Mouse (Mus musculus): Measurements from ENCODE around the gene Mllt11. TPM values are rescaled to one million over a fixed set of nuclear protein-coding genes. Genes with fewer than 3 reads are reported as not detected.

The Mllt11 gene
- polyA plus RNA-seq, 1 experiment from 2014 or later, result 444 TPM

DNA sequence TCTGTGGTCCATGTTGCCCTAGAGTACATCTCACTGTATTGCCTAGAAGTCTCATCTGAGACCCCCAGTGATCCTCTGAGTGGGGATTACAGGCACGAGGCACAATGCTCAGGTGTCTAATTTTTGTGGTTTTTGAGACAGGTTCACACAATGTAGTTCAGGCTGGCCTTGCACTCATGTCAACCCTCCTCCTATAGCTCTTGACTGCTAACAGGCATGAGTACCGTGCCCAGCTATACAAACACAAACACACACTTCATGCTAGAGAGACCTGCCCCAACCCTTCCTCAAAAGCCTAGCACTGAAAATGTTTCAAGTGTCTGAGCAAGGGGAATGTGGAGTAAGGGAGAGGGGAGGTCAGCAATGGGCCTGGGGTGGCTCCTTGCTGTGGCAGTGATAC is 45.9 kb downstream of the Mllt11 start:
- Histone ChIP-seq H3K9ac (ENCODE audit: low read length) (no peak overlapping the region), H3K4me3 (ENCODE audit: low read depth, low read length) (no peak overlapping the region), H3K36me3 (ENCODE audit: control insufficient read depth, insufficient read depth, low read length) (peaks cover 70% of the 10 kb centered on the region), H3K4me1 (ENCODE audit: control insufficient read depth, insufficient read depth, low read length) (no peaks in the 10 kb centered on the region), H3K27me3 (replicated peaks; ENCODE audit: control insufficient read depth, insufficient read depth, low read length) (no peaks in the 10 kb centered on the region), H3K4me2 (ENCODE audit: low read length) (no peak overlapping the region), H3K27ac (ENCODE audit: low read depth, low read length) (no peak overlapping the region), H3K9me3 (replicated peaks; ENCODE audit: control insufficient read depth, low read length) (no peaks in the 10 kb centered on the region)
- ATAC-seq (no peak), DNase-seq (ENCODE audit: low spot score) (no peak)
- WGBS, result 90% methylated on average over 2 of the region's 2 CpGs

DNA sequence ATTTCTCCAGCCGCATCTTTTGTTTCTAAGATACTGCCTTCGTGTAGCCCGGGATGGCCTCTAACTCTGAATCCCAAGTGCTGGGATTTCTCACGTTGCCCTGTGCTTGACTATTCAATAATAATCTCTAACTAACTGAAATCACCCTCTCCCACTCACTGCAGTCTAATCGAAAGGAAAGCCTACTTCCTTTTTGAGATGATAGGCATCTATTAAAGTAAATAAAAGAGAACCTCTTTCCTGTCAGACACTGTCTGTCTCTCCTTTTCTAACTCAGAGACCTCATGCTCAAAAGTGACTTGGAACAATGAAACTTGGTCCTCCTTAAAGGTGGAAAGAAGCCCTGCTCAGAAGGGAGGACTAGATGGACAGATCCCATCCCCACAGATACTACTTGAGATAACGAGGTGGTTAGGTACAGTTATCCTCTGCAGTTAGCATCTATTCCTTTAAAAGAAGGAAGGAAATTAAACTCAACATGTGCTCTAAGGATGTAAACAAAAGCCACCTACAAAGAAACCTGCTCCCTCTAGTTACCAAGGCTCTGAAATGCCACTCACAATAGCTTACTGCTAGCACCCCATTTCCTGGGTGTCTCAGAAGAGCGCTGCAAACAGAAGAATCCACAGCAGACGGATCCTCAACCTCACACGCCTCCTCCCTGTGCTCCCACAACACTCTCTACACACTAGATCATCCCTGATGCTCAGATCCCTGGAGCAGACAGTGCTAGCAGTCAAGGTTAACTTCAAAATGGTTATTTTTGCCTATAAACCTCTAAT is 47.0 kb downstream of the Mllt11 start:
- Histone ChIP-seq H3K4me3 (ENCODE audit: low read depth, low read length) (no peak overlapping the region), H3K27me3 (replicated peaks; ENCODE audit: control insufficient read depth, insufficient read depth, low read length) (no peaks in the 10 kb centered on the region), H3K36me3 (ENCODE audit: control insufficient read depth, insufficient read depth, low read length) (peaks cover 65% of the 10 kb centered on the region), H3K9me3 (replicated peaks; ENCODE audit: control insufficient read depth, low read length) (no peaks in the 10 kb centered on the region), H3K4me1 (ENCODE audit: control insufficient read depth, insufficient read depth, low read length) (no peaks in the 10 kb centered on the region), H3K27ac (ENCODE audit: low read depth, low read length) (no peak overlapping the region), H3K4me2 (ENCODE audit: low read length) (no peak overlapping the region), H3K9ac (ENCODE audit: low read length) (no peak overlapping the region)
- ATAC-seq (no peak), DNase-seq (ENCODE audit: low spot score) (no peak)
- WGBS, result 90% methylated on average over 9 of the region's 9 CpGs

DNA sequence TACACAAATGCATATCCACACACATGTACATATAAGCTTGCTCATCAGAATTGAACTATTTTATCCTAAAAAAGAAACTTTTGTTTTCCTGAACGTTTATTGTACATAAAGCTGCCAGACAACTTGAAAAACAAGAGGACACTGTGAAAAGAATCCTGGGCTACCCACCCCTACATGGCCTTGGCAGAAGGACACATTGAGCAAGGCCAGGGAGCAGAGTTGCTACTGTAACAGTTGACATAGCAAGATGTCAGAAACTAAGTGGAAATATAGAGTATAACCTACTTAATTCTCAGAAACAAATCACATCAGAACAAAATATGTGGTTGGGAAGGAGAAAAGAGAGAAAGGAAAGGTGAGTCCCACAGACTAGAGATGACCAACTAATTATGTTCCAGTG is 50.1 kb downstream of the Mllt11 start:
- Histone ChIP-seq H3K9ac (ENCODE audit: low read length) (no peak overlapping the region), H3K27me3 (replicated peaks; ENCODE audit: control insufficient read depth, insufficient read depth, low read length) (no peaks in the 10 kb centered on the region), H3K27ac (ENCODE audit: low read depth, low read length) (no peak overlapping the region), H3K36me3 (ENCODE audit: control insufficient read depth, insufficient read depth, low read length) (peaks cover 33% of the 10 kb centered on the region), H3K4me3 (ENCODE audit: low read depth, low read length) (no peak overlapping the region), H3K9me3 (replicated peaks; ENCODE audit: control insufficient read depth, low read length) (no peaks in the 10 kb centered on the region), H3K4me2 (ENCODE audit: low read length) (no peak overlapping the region), H3K4me1 (ENCODE audit: control insufficient read depth, insufficient read depth, low read length) (no peaks in the 10 kb centered on the region)
- 68% methylated on average over 1 of the region's 1 CpGs for WGBS
- ATAC-seq, result no peak
- no peak for DNase-seq (ENCODE audit: low spot score)

DNA sequence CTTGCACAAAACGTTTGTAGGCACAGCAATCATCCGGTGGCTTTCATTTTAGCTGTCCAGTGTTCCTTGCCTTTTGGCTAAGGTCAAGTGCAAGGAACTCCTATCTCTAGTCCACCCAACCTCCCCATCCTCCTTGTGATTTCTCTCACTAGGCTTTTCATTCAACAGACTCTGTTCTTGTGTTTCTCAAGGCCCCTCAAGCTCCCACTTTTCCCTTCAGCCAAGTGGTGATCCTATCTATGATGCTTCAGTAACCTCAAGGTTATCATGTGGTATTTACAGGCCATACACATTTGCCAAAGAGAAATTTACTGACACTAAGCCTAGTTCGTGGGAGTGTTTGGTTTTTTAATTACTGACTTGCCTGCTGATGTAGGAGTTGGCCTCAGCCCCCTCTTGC is 52.1 kb downstream of the Mllt11 start:
- H3K9ac ChIP-seq (ENCODE audit: low read length), result no peak overlapping the region
- H3K36me3 ChIP-seq (ENCODE audit: control insufficient read depth, insufficient read depth, low read length), result peaks cover 17% of the 10 kb centered on the region; the same call in 1 of the 2 replicates
- H3K4me3 ChIP-seq (ENCODE audit: low read depth, low read length), result no peak overlapping the region
- H3K4me2 ChIP-seq (ENCODE audit: low read length), result no peak overlapping the region
- no peaks in the 10 kb centered on the region for H3K9me3 ChIP-seq (replicated peaks; ENCODE audit: control insufficient read depth, low read length)
- H3K27me3 ChIP-seq (replicated peaks; ENCODE audit: control insufficient read depth, insufficient read depth, low read length), result no peaks in the 10 kb centered on the region
- DNase-seq (ENCODE audit: low spot score) (no peak), ATAC-seq (no peak)
- no peak overlapping the region for H3K27ac ChIP-seq (ENCODE audit: low read depth, low read length)
- H3K4me1 ChIP-seq (ENCODE audit: control insufficient read depth, insufficient read depth, low read length), result no peaks in the 10 kb centered on the region
- WGBS, result 82% methylated on average over 3 of the region's 3 CpGs

DNA sequence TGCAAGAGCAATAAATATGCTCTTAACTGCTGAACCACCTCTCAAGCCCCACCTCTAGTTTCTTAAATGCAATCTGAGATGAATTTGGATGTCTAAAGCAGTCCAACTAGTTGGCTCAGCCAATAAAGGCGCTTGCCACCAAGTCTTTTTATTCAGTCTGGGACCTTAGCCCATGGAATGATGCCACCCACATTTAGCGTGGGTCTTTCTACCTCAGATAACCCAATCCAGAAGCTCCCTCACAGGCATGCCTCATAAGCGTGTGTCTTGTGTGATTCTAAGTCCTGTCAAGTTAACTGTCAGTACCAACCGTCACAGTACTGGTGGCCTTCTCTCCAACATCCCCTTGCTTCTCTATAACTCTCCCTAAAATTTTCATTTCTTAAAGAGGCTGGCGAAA is 53.0 kb downstream of the Mllt11 start:
- Histone ChIP-seq H3K4me3 (ENCODE audit: low read depth, low read length) (no peak overlapping the region), H3K27me3 (replicated peaks; ENCODE audit: control insufficient read depth, insufficient read depth, low read length) (peaks cover 2% of the 10 kb centered on the region; the same call in 1 of the 2 replicates), H3K4me1 (ENCODE audit: control insufficient read depth, insufficient read depth, low read length) (peaks cover 2% of the 10 kb centered on the region; the same call in 1 of the 2 replicates), H3K4me2 (ENCODE audit: low read length) (no peak overlapping the region), H3K9me3 (replicated peaks; ENCODE audit: control insufficient read depth, low read length) (no peaks in the 10 kb centered on the region), H3K36me3 (ENCODE audit: control insufficient read depth, insufficient read depth, low read length) (peaks cover 10% of the 10 kb centered on the region; the same call in 1 of the 2 replicates), H3K27ac (ENCODE audit: low read depth, low read length) (no peak overlapping the region), H3K9ac (ENCODE audit: low read length) (no peak overlapping the region)
- WGBS, result 85% methylated on average over 5 of the region's 5 CpGs
- DNase-seq (ENCODE audit: low spot score), result no peak
- no peak for ATAC-seq

DNA sequence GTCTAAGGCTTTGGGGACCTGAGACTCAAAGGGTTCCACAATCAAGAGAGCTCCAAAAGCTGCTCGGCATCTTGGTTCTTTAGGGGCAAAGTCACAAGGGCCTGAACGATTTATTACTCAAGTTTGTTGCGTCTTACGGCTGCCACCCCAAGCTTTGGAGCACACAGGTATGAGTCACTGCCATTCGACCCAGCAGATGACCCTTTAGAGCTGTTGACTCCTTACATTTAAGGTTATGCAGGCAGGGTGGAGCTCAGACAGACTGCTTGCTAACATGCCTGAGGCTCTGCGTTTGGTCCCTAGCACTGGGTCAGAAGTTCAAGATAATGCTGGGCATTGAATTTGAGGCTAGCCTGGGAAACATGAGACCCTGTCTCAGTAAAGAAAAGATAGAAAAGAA is 54.4 kb downstream of the Mllt11 start:
- ATAC-seq, result no peak
- Histone ChIP-seq H3K36me3 (ENCODE audit: control insufficient read depth, insufficient read depth, low read length) (peaks cover 14% of the 10 kb centered on the region), H3K4me1 (ENCODE audit: control insufficient read depth, insufficient read depth, low read length) (peaks cover 7% of the 10 kb centered on the region; the same call in 1 of the 2 replicates), H3K27me3 (replicated peaks; ENCODE audit: control insufficient read depth, insufficient read depth, low read length) (peaks cover 14% of the 10 kb centered on the region), H3K9me3 (replicated peaks; ENCODE audit: control insufficient read depth, low read length) (no peaks in the 10 kb centered on the region), H3K9ac (ENCODE audit: low read length) (no peak overlapping the region), H3K4me2 (ENCODE audit: low read length) (no peak overlapping the region), H3K4me3 (ENCODE audit: low read depth, low read length) (no peak overlapping the region), H3K27ac (ENCODE audit: low read depth, low read length) (no peak overlapping the region)
- 84% methylated on average over 6 of the region's 6 CpGs for WGBS
- no peak for DNase-seq (ENCODE audit: low spot score)

DNA sequence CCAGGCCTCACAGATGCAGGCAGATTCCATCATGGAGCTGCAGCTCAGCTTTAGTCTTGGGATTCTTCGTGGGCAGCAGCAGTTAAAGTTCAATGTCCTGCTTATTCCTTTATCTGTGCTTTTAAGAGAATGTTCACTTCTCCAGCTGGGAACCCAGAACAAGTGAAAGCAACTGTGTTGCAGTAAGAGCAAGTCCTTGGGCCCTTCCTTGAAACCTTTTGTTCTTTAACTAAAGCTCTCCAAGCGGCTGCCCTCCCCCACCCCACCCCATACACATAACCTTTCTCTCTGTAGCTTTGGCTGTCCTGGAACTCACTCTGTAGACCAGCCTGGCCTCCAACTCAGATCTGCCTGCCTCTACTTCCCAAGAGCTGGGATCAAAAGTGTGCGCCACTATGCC is 55.5 kb downstream of the Mllt11 start:
- H3K4me3 ChIP-seq (ENCODE audit: low read depth, low read length), result no peak overlapping the region
- no peak overlapping the region for H3K4me2 ChIP-seq (ENCODE audit: low read length)
- H3K9me3 ChIP-seq (replicated peaks; ENCODE audit: control insufficient read depth, low read length), result no peaks in the 10 kb centered on the region
- H3K36me3 ChIP-seq (ENCODE audit: control insufficient read depth, insufficient read depth, low read length), result peaks cover 25% of the 10 kb centered on the region
- no peak overlapping the region for H3K9ac ChIP-seq (ENCODE audit: low read length)
- 61% methylated on average over 3 of the region's 3 CpGs for WGBS
- ATAC-seq (no peak), DNase-seq (ENCODE audit: low spot score) (no peak)
- H3K4me1 ChIP-seq (ENCODE audit: control insufficient read depth, insufficient read depth, low read length), result peaks cover 7% of the 10 kb centered on the region; the same call in 1 of the 2 replicates
- H3K27me3 ChIP-seq (replicated peaks; ENCODE audit: control insufficient read depth, insufficient read depth, low read length), result peaks cover 25% of the 10 kb centered on the region
- H3K27ac ChIP-seq (ENCODE audit: low read depth, low read length), result no peak overlapping the region

DNA sequence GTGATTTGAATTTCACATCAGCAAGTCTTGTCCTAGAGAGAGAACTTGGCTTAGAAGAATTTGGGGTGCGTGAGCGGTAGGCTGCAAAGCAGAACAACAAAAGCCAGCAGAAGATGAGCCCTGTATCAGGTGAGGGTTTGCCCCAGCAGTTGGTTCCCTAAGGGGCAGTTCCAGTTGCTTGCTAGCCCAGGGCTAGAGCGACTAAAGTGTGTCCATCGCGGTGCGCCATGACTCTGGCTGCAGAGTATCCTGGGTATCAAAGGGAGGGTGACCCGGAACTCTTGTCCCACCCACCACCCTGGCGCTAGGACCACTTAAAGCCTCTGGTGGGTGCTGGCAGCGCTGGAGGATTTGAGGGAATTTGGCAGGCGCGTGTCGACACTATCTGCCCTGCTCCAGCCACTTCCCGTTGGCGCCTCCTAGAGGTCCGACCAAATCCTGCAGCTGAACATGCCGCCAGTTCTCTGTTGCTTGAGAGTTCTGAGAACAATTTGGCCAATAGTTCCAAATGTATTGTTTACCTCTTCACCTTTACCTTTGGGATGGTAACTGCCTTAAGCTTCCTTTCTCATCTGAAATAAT is 57.9 kb downstream of the Mllt11 start:
- H3K4me1 ChIP-seq (ENCODE audit: control insufficient read depth, insufficient read depth, low read length), result peaks cover 7% of the 10 kb centered on the region; the same call in 1 of the 2 replicates
- H3K36me3 ChIP-seq (ENCODE audit: control insufficient read depth, insufficient read depth, low read length), result peaks cover 49% of the 10 kb centered on the region
- no peak overlapping the region for H3K9ac ChIP-seq (ENCODE audit: low read length)
- no peaks in the 10 kb centered on the region for H3K9me3 ChIP-seq (replicated peaks; ENCODE audit: control insufficient read depth, low read length)
- DNase-seq (ENCODE audit: low spot score) (peak; percentile 85), ATAC-seq (peak; percentile 67)
- H3K27me3 ChIP-seq (replicated peaks; ENCODE audit: control insufficient read depth, insufficient read depth, low read length), result peaks cover 42% of the 10 kb centered on the region
- peak overlapping the region; percentile 42 for H3K4me2 ChIP-seq (ENCODE audit: low read length)
- WGBS, result 4% methylated on average over 16 of the region's 16 CpGs
- no peak overlapping the region for H3K27ac ChIP-seq (ENCODE audit: low read depth, low read length)
- no peak overlapping the region for H3K4me3 ChIP-seq (ENCODE audit: low read depth, low read length)
